Mouse (Mus musculus) brain, adult 2 months (tissue): ENCODE measurements at regions not wholly inside any gene's neighbourhood (a gene's known extent, or its start where the extent isn't known, plus 50 kb on each side); places are given as distances from the start of the nearest gene placed in this dataset.
"Not testable (repeated sequence)": the region's sequence is repeated elsewhere in the genome, so short reads cannot be mapped to it uniquely, and the experiment has no call there.

ENCODE experiments used
- DNase-seq: peaks from one replicate; pipeline ENCODE4 v3.0.0; 2011; ENCODE audit warnings: low read depth, low spot score

GRCm38 (mm10) chr9:80961818-80962217, 496.5 kb upstream of the Impg1 start:
- DNase-seq, result no peak

- DNase-seq, result peak; percentile 50
These were observed 477.7 kb upstream of the Impg1 start for GRCm38 (mm10) chr9:80942991-80943390.

DNA sequence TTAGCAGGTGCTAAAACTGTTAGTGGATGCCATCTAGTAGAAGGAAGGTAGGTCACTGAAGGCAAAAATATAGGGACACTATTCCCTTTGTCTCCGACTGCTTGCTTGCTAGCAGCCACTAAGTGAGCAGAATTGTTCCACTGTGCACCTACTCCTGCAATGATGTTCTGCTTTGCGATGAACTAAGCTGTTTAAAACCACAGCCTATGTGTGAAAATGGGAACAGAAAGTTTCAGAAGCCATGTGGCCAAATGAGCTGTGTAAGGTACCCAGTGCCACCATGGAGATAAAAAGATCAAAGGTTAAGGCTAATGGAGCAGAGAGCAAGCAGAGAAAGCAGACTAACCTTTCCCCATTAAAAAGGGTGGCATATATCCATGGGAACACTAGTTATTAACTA, 476.1 kb upstream of the Impg1 start:
- DNase-seq, result no peak

DNA sequence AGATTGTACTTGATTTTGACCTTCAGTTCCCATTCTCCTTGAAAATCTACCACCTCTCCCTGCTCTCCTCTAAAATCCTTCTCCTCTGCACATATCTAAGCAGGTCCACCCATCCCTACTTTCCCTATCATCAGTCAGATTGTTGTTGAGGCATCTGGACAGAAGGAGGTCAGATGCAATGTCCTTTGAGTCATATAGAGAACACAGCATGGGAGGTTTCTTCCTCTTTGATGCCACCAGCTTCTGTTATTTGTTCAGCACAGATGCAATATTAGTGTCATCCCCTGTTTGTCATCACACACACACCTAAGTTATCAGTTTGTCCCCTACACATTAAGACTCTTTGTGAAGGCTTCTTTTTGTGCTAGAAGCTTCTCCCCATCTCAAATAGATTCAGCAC, 473.0 kb upstream of the Impg1 start:
- DNase-seq, result no peak

GRCm38 (mm10) chr9:80930628-80931027, 465.3 kb upstream of the Impg1 start:
- DNase-seq, result no peak

- DNase-seq, result no peak
These were observed 455.0 kb upstream of the Impg1 start for GRCm38 (mm10) chr9:80920304-80920703.

DNA sequence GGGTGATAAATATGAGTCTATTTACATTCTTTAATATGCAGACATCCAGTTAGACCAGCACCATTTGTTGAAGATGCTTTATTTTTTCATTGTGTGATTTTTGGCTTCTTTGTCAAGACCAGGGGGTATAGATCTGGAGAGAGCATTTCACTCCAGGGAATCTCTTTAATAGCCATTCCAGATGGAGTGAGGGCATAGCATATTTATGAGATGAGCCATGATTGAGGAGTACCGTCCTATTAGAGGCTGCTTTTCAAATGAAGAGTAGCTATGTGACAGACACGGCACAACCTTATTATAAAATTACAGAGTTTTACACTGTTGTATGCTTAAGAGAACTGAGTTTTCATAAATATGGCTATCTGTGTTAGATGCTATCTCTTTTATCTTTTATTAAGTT, 448.6 kb upstream of the Impg1 start:
- no peak for DNase-seq

DNA sequence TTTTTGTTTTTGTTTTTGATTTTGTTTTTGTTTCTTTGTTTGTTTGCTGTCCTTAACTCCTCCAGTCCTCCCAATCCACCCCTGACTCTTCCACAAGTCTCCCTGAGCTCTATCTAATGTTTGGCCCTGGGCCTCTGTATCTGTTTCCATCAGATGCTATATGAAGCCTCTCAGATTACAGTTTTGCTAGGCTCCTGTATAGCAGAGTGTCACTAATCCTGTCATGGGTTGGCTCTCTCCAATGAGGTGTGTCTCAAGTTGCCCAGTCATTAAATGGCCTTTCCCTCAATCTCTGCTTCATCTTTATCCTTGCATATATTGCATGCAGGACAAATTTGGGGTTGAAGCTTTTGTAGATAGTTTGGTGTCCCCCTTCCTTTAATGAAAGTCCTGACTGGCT, 446.9 kb upstream of the Impg1 start:
- DNase-seq, result no peak

DNA sequence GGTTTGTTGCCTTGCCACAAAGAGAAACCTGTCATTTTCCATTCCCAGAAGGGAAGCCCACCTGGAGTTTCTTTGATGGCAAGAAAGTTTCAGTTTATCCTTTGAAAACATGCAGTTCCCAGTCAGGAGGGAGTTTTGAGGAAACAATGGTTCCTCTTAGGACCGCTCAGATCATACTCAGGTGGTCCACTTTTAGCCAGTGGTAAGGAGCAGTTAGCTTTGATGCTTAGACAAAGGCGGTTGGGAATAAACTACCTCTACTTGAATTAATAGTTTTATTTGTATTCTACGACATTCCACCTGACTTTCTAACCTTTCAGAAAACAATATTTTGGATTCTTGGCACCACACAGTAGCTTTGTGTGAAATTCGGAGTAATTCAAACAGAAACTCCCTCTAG, 401.5 kb upstream of the Impg1 start:
- no peak for DNase-seq

DNA sequence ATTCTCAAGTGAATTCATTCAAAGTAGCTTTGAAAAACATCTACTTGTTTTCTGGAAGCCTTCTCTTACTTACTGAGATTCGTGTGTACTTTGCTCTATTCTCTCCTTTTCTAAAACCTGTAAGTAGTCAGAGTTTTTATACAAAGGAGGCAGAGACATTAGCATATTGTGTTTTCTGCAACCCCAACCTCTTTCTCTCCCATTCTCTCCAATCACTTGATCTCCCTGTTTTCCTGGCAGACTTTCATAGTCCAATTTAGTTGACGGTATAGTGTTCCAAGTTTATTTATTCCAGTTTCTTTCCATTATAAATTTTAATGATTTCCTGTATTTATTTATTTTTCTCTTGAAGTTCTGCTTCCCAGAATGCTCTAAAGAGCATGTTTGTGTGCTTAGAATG, 393.7 kb upstream of the Impg1 start:
- DNase-seq, result no peak

DNA sequence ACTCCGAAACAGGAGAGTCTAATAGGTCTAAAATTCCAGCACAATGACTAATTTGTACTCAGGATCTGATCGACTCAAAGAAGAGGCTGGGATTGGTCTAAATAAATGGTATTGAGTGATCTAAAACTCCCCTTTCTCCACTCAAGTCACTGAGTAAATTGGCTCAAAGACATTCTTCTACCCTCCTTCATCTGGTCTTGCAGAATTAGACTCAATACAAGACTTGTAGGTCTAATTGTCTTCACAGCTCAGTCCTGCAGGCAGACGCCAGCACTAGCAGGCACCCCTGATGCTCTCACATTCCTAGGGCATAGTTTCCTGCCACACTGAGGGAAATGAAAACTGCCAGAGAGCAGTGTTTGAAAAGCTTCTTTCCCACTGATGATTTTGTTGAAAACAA, 382.9 kb upstream of the Impg1 start:
- DNase-seq, result no peak

DNA sequence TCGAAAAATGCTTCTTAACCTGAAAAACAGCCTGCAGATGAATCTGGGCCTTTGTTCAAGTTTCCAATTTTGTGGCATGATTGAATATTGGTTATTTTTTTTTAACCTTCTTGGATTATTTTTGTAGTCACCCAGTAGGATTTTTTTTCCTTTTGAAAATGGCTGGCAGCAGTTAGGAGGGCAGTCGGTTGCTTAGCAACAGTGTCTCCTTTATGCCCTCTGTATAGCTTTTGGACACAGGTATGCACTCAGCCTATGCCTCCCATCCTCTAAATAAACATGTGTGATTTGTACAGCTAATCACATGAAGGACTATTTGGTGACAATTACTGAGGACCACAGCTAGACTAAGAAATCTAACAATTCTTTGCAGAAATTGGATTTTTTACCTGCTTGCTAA, 367.5 kb upstream of the Impg1 start:
- no peak for DNase-seq

DNA sequence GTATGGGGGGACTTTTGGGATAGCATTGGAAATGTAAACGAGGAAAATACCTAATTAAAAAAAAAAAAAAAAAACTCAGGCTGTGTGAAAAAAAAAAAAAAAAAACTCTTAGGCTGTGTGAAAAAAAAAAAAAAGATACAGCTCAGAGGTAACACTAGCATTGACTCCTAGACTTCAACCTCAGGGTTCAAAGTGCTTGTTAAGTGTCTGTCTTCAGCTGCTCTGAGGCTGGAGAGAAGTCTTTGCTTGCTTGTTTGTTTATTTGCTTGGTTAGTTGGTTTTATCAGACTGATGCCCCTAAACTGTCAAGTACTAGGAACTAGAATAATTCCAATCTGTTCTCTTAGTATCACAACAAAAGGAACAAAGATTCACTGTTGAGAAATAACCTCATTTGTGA, 360.1 kb upstream of the Impg1 start:
- no peak for DNase-seq

DNA sequence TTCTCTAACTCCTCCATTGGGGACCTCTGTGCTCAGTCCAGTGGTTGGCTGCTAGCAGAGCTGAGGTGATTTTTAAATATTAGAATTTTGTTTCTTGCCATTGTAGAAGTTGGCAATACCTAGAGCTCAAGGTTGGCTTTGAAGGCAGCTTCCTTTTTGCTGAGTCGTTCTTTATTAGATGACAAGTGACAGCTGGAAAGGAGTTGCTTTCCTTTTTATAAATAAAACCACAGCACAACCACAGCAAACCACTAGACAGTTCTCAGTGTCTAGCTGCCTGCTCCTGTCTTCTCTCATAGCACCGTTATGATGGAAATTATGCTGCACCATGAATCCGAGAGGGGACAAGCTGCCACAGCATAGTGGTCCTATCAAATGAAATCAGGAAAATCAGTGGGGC, 354.8 kb upstream of the Impg1 start:
- DNase-seq, result no peak

DNA sequence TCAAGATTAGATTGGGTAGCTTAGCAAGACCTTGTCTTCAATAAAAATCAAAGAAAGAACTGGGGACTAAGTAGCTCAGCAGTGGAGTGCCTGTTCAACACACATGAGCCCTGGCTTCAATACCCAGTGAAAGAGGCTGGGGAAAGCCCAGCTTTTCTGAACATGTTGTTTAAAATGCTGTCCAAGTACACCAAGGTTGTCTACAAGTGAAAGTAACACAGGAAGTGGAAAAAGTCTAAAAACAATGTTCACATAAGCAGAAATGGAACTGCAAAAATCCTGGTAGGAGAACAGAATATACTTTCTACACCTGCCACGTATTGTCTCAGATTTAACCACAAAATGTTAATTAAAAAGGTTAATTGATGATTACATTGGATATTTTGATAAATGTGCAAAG, 353.8 kb upstream of the Impg1 start:
- DNase-seq, result no peak

DNA sequence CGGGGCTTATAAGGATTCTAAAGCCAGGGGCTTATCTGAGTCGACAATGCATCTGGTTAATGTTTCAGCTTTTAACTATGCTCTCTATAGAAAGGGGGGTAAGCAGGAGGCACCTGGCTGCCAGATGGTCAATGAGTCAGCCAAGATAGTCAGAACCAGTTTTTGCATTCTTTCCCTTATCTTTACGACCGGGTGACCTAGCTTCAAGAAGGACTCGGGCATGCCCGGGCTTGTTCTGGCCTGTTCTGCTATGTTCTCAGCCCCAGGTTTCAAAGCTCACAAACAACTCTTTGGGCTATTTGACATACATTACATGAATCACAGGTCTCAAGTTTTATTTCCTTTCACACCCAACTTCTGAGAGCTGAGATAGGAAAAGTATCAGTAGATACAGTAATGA, 348.6 kb upstream of the Impg1 start:
- not testable (repeated sequence) for DNase-seq

DNA sequence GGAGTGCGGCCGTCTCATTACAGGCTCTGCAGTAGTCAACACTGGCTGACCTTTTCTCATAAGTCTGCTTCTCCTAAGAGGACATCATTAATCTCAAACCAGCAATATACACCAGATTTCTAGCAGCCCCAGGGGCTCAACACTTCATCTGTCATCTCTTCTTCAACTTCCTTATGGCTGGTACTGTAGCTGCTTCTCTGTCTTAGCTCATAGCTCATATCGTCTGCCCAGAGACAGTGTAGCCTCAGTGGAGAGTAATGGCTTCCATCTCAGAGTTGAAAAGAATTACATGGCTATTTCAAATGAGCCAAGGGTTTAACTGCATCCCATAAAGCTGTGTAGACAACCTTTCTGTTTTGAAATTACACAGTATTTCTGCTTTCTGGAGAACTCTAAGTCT, 326.2 kb upstream of the Impg1 start:
- DNase-seq, result no peak

- no peak for DNase-seq
These were observed 309.3 kb upstream of the Impg1 start for GRCm38 (mm10) chr9:80774541-80774940.

GRCm38 (mm10) chr9:80735806-80736205, 270.5 kb upstream of the Impg1 start:
- not testable (repeated sequence) for DNase-seq

DNA sequence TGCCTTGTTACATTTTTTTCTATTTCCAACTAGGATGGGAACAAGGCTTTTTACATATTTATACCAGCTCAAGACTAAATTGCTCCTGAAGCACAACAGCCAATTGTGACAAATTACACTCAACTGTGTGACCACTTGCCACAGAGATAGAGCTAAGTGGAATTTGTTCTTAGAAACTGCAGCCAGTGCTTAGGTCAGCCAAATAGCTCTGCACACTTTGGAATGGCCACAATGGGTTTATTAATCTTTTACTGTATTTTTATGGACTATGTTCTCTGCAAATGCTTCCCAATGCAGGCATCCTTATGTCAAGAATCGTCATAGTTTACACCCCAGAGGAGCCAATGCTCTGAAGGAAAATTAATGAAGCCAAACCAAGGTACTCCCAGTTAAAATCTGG, 267.7 kb upstream of the Impg1 start:
- DNase-seq, result no peak

DNA sequence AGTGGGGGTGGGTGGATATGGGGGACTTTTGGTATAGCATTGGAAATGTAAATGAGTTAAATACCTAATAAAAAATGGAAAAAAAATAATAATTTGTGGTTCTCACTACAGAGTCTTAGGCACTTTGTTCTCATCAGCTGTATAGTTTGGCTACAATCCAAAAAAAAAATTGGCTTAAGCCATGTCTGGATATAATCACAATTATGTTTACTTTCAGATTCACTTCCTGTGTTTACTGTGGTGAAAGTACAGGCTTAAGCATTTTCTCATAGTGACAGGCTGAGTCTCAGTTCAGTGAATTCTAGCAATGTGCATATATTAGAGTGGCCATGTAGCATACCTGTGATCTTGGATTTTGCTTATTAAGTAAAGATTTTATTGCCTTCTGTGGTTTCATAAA, 258.4 kb upstream of the Impg1 start:
- no peak for DNase-seq

DNA sequence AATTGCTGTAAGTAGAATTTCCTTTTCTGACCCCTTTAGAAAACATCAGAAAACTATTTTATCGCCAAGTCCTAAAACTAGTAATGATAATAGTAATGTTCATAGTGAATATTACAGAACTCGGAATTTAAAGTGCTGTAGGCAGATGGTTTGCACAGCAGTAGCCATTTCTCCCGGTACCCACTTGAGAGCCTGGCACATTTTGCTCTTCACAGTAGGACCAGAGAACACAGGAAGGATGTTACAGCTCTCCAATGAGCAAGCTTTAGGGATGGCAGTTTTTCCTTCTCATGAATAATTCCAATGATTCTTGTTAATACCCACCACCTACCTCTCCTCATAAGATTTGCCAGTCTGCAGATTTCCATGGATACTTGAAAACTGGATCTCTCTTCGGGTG, 253.2 kb upstream of the Impg1 start:
- peak; percentile 6 for DNase-seq

GRCm38 (mm10) chr9:80709781-80710180, 244.5 kb upstream of the Impg1 start:
- DNase-seq, result no peak

DNA sequence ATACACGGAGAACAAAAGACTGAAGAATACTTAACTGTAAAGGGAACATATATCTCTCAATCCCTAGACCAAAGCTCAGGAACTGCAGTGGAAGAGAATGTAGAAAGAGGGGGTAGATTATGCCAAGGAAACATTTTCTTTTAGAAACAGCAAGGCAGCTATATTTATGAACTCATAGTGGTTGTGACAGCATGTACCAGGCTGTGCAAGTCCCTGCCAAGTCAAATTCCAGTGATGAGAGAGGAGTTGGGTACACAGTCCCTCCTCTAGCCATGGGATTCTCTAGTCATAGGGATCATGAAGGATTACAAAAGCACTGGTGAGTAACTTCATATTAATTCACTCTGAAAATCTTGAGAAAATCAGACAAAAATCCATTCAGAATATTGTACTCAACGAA, 240.0 kb upstream of the Impg1 start:
- DNase-seq, result peak; percentile 30

DNA sequence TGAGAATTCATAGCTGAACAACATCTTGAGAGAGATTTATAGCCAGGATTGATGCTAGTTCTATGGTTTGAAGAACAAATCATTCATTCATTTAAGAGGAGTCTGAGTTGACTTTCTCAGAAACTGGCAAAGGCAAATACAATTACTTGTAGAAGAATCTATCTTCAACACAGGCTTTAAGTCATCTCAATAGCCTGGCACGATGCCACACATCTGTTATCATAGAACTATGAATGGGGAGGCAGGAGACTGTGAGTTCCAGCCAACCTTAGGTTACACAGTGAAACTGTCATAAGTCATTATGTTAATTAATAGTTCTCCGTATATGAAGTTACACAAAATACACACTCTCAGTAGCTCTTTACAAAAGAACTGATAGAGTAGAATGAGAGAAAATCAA, 231.9 kb upstream of the Impg1 start:
- DNase-seq, result no peak
